Mouse (Mus musculus) layer of hippocampus, adult 8-10 months (tissue): ENCODE data around the gene Scrt2. TPM values are rescaled to one million over a fixed set of nuclear protein-coding genes. Genes with fewer than 3 reads are reported as not detected.
"Not testable (repeated sequence)": the region's sequence is repeated elsewhere in the genome, so short reads cannot be mapped to it uniquely, and the experiment has no call there.

Source experiments
- DNase-seq, 2 experiments: peaks; one replicate each; pipeline ENCODE4 v3.0.0; 2022; ENCODE audit warnings: low spot score in 2 of 2
- total RNA-seq, 4 experiments: library from RNA; stranded (reverse); gene quantifications; 2 replicates each; pipeline ENCODE4 v1.2.4; 2022

The Scrt2 gene
- 10 to 100 TPM; 16.9 to 20.3 (median 18.4) TPM for total RNA-seq

- DNase-seq, result no peak
These were observed at the start of gene Scrt2 for GRCm38 (mm10) chr2:152080685-152081541. Gene Scrt2 (plus strand): TSS chr2:152081529.

DNA sequence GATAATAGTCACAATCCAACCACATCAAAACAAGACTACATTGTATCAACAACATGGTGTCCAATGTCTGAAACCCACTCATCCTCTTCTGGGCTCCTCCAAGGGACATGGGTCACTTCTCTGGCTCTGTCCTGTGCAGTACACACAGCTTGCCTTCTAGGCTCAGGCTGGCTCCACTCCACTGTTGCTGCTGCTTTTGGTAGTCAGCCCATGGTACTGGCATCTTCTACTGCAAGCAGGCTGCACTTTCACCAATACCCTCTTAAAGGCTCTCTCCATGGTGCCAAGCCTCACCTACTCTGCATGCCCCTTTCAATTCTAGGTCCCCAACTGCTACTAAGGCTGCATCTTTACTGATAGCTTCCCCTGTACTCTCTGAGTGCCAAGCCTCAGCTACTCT lies 41.2 kb upstream of the Scrt2 start:
- no peak for DNase-seq

DNA sequence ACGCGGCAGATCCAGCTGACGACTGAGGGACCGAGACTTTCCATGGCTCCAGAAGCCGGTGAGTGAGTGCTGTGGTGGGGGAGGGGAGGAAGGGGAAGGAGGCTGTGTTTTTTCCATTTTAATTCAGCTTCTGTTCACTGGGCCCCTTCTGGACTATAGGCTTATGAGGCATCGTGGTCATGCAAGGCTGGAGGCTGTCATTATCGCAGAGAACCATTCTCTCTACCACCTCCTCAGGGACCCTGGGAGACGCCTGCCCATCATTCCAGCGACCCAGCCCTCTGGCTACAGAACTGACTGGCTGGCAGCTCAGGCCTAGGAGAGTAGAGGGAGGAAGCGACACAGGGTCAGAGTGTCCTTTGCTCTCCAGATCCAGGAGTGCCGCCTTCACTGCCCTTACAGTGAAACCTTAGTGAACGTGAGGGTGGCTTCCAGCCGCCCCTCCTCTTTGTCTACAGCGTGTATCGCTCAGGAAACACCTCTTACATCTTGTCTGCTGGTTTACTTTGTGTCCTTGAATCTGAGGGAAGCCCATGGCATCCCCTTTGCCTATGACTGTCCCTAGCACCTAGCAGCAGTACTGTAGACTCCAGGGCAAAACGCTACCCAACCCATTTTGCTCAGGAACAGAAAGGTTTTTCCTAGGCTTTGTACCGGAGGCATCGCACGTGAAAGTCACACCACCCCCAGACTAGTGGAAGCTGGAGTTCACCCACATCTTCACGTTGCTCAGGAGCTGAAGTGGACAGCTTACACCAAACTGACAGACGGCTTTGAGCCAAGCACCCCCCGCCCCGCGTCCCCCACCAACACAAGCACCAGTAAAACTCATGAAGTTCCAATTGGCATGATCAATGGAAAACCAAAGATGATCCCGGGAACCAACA lies 34.0 kb upstream of the Scrt2 start:
- no peak for DNase-seq

- DNase-seq, result no peak
These were observed 33.0 kb upstream of the Scrt2 start for GRCm38 (mm10) chr2:152048003-152048980.

GRCm38 (mm10) chr2:152048981-152049441 lies 32.3 kb upstream of the Scrt2 start:
- DNase-seq, result no peak

GRCm38 (mm10) chr2:152049611-152050270 lies 31.6 kb upstream of the Scrt2 start:
- DNase-seq, result no peak

DNA sequence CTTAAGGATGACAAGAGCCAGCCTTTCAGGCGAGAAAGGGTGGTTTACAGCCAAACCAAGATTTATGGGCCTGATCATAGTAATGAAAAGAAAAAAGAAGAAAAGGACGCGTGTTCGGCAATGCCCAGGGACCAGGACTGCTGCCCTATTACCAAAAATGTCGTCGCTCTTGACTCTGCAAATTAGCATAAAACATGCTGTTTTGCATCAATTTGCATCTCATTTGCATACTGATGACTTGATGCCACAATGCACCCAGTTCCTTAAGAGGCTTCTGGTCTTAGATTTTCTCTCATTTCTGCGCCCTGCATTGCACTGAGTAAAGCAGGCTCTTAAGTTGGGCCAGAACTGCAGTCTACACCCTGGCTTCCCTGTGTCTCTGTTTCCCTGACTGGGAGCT lies 31.0 kb upstream of the Scrt2 start:
- DNase-seq, result no peak

DNA sequence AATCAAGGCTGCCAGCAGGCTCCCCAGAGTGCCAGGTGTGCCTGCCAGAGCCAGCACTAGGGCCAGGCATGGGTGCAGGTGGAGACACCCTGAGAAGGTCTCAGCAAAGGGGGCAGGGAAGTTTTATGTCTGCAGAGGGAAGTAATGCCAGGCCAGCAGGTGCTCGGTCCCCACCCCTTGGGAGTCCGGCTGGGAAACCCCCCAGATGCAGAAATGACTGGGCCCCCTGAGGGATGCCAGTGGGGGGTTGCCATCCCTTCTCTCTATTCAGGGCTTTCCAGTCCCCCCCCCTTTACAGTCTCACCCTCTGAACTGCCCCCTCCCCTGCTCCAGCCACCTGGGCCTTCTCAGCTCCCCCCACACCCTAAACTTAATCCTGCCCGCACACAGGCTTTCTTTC lies 29.3 kb upstream of the Scrt2 start:
- no peak for DNase-seq

GRCm38 (mm10) chr2:152055406-152055805 lies 25.9 kb upstream of the Scrt2 start:
- no peak for DNase-seq

- no peak for DNase-seq
These were observed 24.7 kb upstream of the Scrt2 start for GRCm38 (mm10) chr2:152056368-152057251.

DNA sequence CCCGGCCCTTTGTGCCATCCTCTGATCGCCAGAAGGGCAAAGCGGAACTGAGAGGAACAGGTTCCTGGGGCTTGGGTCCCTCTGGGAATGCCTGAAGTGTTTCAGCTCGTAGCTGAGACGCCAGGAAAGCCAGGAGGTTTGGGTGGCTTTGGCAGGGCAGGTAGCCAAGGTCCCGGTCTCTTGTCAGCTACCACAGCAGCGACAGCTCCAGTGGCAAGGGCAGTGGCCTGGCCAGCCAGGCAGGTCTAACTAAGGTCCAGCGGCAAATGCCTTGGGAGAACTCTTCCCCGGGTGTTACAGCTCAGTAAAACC lies 24.1 kb upstream of the Scrt2 start:
- DNase-seq, result no peak

GRCm38 (mm10) chr2:152062817-152063216 lies 18.5 kb upstream of the Scrt2 start:
- not testable (repeated sequence) for DNase-seq

GRCm38 (mm10) chr2:152068660-152069433 lies 12.5 kb upstream of the Scrt2 start:
- no peak for DNase-seq

DNA sequence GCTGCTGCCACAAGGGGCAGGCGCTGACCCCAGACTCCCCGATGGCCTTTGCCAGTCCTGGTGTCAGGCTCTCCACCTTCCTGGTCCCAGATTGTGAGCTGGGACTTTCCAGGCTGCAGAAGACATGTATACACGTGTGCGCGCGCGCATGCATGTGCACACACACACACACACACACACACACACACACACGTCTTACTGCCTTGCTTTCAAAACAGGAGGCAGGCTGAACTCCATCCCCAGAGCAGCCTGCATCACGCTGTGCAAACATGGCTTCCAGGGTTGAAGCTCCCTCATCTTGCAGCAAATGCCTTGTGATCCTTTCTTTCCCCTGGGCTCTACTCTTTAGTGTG lies 11.9 kb upstream of the Scrt2 start:
- no peak for DNase-seq

- no peak for DNase-seq
These were observed 11.4 kb upstream of the Scrt2 start for GRCm38 (mm10) chr2:152069941-152070340.

GRCm38 (mm10) chr2:152074521-152074920 lies 6.8 kb upstream of the Scrt2 start:
- no peak for DNase-seq

DNA sequence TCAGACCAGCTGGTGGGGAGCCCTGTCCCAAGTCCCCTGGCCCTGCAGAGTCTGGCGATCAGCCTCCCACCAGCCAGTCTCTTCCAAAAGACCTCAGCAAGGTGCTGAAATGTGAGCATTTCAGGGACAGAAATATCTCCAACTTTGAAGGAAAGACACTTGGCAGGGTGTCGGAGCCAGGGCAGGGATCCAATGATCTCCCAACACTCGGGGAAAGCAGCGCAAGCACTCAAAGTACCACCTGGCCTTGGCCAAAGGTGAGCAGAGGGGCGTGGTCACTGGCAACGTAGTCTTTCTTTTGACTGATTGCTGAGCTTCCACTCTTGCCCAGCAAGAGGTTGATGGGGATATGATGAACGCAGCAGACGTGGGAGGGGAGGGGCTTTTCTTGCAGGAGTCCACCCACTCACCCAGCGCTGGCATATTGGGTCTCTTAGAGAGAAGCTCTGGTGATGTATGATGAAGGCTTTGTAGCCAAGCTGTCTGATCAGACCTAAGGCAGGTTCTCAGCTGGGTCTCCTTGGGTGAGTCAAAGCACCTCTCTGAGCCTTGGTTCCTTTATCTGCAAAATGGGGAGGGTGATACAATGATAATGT lies 5.9 kb upstream of the Scrt2 start:
- no peak for DNase-seq

GRCm38 (mm10) chr2:152077337-152077736 lies 4.0 kb upstream of the Scrt2 start:
- no peak for DNase-seq
